Mouse (Mus musculus) liver, embryonic 14.5 days (tissue): ENCODE data around the gene Snrnp35.

Experiments used
- CTCF ChIP-seq: IDR thresholded peaks from 2 replicates; pipeline ENCODE4 v1.5.1; 2016; ENCODE audit warnings: antibody characterized with exemption, low read depth, control low read depth
- EP300 ChIP-seq: IDR thresholded peaks from 2 replicates; pipeline ENCODE4 v1.6.1; 2016; ENCODE audit warnings: antibody characterized with exemption, low read depth

DNA sequence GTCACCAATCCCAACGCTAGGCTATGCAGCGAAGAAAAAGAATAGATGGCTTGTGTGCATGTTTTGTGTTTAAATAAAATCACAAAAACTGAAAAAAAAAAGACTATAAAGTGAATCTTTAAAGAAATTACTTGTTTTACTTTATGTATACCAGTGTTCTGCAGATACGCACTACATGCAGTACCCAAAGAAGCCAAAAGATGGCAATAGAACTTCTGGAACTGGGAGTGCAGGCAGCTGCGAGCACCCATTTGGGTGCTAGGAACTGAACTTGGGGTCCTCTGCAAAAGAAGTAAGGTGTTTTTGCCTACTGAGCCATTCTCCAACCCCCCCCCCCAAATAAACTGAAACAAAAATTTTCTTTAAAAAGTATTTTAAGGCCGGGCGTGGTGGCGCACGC, 40.1 kb downstream of the Snrnp35 start:
- TF ChIP-seq CTCF (peak; percentile 41; the same call in 1 of the 2 replicates), EP300 (no peak)
